Mouse (Mus musculus): Measurements from ENCODE around the gene Slc4a1.
"Not testable (repeated sequence)": the region's sequence is repeated elsewhere in the genome, so short reads cannot be mapped to it uniquely, and the experiment has no call there.

Gene Slc4a1

GRCm38 (mm10) chr11:102366103-102366502, at the start of gene Slc4a1:
TSS of gene Slc4a1 (minus strand) at chr11:102366203.
- not testable (repeated sequence) for DNase-seq (ENCODE audit: low read depth in 1 of 2, low spot score in 2 of 2)

GRCm38 (mm10) chr11:102415034-102415802, 49.2 kb upstream of the Slc4a1 start:
- DNase-seq (ENCODE audit: low read depth in 1 of 2, low spot score in 2 of 2), result no peak

- DNase-seq (ENCODE audit: low read depth in 1 of 2, low spot score in 2 of 2), result no peak
Measured at GRCm38 (mm10) chr11:102413059-102413458, 47.1 kb upstream of the Slc4a1 start.

- peak in 1 of 2 experiments; percentile 84 for DNase-seq (ENCODE audit: low read depth in 1 of 2, low spot score in 2 of 2)
Measured at GRCm38 (mm10) chr11:102411704-102412103, 45.7 kb upstream of the Slc4a1 start.

GRCm38 (mm10) chr11:102411061-102411460, 45.1 kb upstream of the Slc4a1 start:
- no peak for DNase-seq (ENCODE audit: low read depth in 1 of 2, low spot score in 2 of 2)

- DNase-seq (ENCODE audit: low read depth in 1 of 2, low spot score in 2 of 2), result not testable (repeated sequence)
Measured at GRCm38 (mm10) chr11:102410345-102410744, 44.3 kb upstream of the Slc4a1 start.

- DNase-seq (ENCODE audit: low read depth in 1 of 2, low spot score in 2 of 2), result no peak
Measured at GRCm38 (mm10) chr11:102409795-102410330, 43.9 kb upstream of the Slc4a1 start.

- DNase-seq (ENCODE audit: low read depth in 1 of 2, low spot score in 2 of 2), result no peak
Measured at GRCm38 (mm10) chr11:102408888-102409794, 43.1 kb upstream of the Slc4a1 start.

GRCm38 (mm10) chr11:102408344-102408876, 42.4 kb upstream of the Slc4a1 start:
- DNase-seq (ENCODE audit: low read depth in 1 of 2, low spot score in 2 of 2), result peak; percentile 94 to 98

GRCm38 (mm10) chr11:102407834-102408215, 41.8 kb upstream of the Slc4a1 start, which contains the start of gene Slc25a39:
TSS of gene Slc25a39 (minus strand) at chr11:102407946.
- no peak for DNase-seq (ENCODE audit: low read depth in 1 of 2, low spot score in 2 of 2)

- DNase-seq (ENCODE audit: low read depth in 1 of 2, low spot score in 2 of 2), result peak in 1 of 2 experiments; percentile 83
Measured at GRCm38 (mm10) chr11:102406900-102407833, 41.2 kb upstream of the Slc4a1 start.

GRCm38 (mm10) chr11:102406401-102406800, 40.4 kb upstream of the Slc4a1 start:
- DNase-seq (ENCODE audit: low read depth in 1 of 2, low spot score in 2 of 2), result no peak

GRCm38 (mm10) chr11:102405544-102406285, 39.7 kb upstream of the Slc4a1 start:
- DNase-seq (ENCODE audit: low read depth in 1 of 2, low spot score in 2 of 2), result no peak

GRCm38 (mm10) chr11:102404161-102405010, 38.4 kb upstream of the Slc4a1 start:
- DNase-seq (ENCODE audit: low read depth in 1 of 2, low spot score in 2 of 2), result no peak

GRCm38 (mm10) chr11:102403657-102404056, 37.7 kb upstream of the Slc4a1 start:
- DNase-seq (ENCODE audit: low read depth in 1 of 2, low spot score in 2 of 2), result no peak

- DNase-seq (ENCODE audit: low read depth in 1 of 2, low spot score in 2 of 2), result no peak
Measured at GRCm38 (mm10) chr11:102401898-102402500, 36.0 kb upstream of the Slc4a1 start.

- no peak for DNase-seq (ENCODE audit: low read depth in 1 of 2, low spot score in 2 of 2)
Measured at GRCm38 (mm10) chr11:102400513-102401084, 34.6 kb upstream of the Slc4a1 start.

- no peak for DNase-seq (ENCODE audit: low read depth in 1 of 2, low spot score in 2 of 2)
Measured at GRCm38 (mm10) chr11:102399610-102400072, 33.6 kb upstream of the Slc4a1 start.

Data from monocyte, adult 2 months (primary cell).